Comparison of ENCODE assay signal across 7 mouse cellular contexts in genomic region chr7:100159105-100159841, GRCm38 (mm10). TPM values are rescaled to one million over a fixed set of nuclear protein-coding genes. Genes with fewer than 3 reads are reported as not detected.
DNase-seq lines count a peak whose midpoint lies in the region; ATAC-seq lines count a peak whose summit lies in the region.

Gene Lipt2, plus strand, starts transcription at chr7:100159277.

- under 1% methylated on average over 78 of the region's 78 CpGs for WGBS in intestine, embryonic 15.5 days
- under 1% methylated on average over 78 of the region's 78 CpGs for WGBS in midbrain, embryonic 10.5 days

- H3K9me3 ChIP-seq in intestine, embryonic 15.5 days: no peaks in the 10 kb centered on the region
- H3K9me3 ChIP-seq in midbrain, embryonic 10.5 days (replicated peaks): no peaks in the 10 kb centered on the region

- peak; percentile 97 for ATAC-seq in intestine, embryonic 15.5 days

- peak within 1 kb of the TSS; percentile 95 for H3K4me2 ChIP-seq in intestine, embryonic 15.5 days (replicated peaks)

- H3K27me3 ChIP-seq in intestine, embryonic 15.5 days (replicated peaks): no peaks in the 10 kb centered on the region
- peaks cover 15% of the 10 kb centered on the region for H3K27me3 ChIP-seq in midbrain, embryonic 10.5 days (ENCODE audit: low read depth, poor library complexity, severe bottlenecking)

- DNase-seq in adrenal gland, adult 18-20 months (ENCODE audit: low spot score in 2 of 2): peak; percentile 94 to 95
- DNase-seq in embryo, embryonic 11 days: peak; percentile 96
- peak; percentile 87 to 93 for DNase-seq in gastrocnemius, postnatal 36 days
- DNase-seq in left cerebral cortex, postnatal 25 days (ENCODE audit: low spot score in 2 of 2): peak; percentile 92 to 94
- peak; percentile 91 for DNase-seq in midbrain, embryonic 10.5 days (ENCODE audit: low spot score)
- DNase-seq in right cerebral cortex, postnatal 4 days: peak; percentile 80

- H3K4me3 ChIP-seq in intestine, embryonic 15.5 days (replicated peaks): peak within 1 kb of the TSS; percentile 94
- peak within 1 kb of the TSS; percentile 79 for H3K4me3 ChIP-seq in midbrain, embryonic 10.5 days

- peak within 1 kb of the TSS; percentile 99 for H3K27ac ChIP-seq in intestine, embryonic 15.5 days
- H3K27ac ChIP-seq in midbrain, embryonic 10.5 days (replicated peaks): peak within 1 kb of the TSS; percentile 93

- intact Hi-C loops in gastrocnemius, postnatal 36 days (cut with DNase I): no loop called here
- intact Hi-C loops in left cerebral cortex, postnatal 25 days (cut with DNase I): loop anchor here (1.0 kb wide), 1 partner anchor 38 kb away; the partner anchor contains the start of gene Pold3

- no peaks in the 10 kb centered on the region for H3K36me3 ChIP-seq in intestine, embryonic 15.5 days
- no peaks in the 10 kb centered on the region for H3K36me3 ChIP-seq in midbrain, embryonic 10.5 days

- H3K9ac ChIP-seq in intestine, embryonic 15.5 days: peak within 1 kb of the TSS; percentile 94

- peaks cover 6% of the 10 kb centered on the region for H3K4me1 ChIP-seq in intestine, embryonic 15.5 days (replicated peaks)
- H3K4me1 ChIP-seq in midbrain, embryonic 10.5 days: peaks cover 16% of the 10 kb centered on the region

RNA-seq across cellular contexts. Expression of gene Lipt2, which starts in this region (rescaled TPM):
- total RNA-seq in adrenal gland, adult 18-20 months (2021): 1 to 10 TPM; 3.4 to 4.1 TPM
- total RNA-seq in gastrocnemius, postnatal 36 days (2021): 1 to 10 TPM; 3.6 to 4.2 TPM
- polyA plus RNA-seq in intestine, embryonic 15.5 days (2015; fragmentation: Nextera tagmentation; extraction: Ambion mirVana): 21.9 and 23.0 TPM in 2 replicates
- 1 to 10 TPM; 4.9 to 5.4 TPM for total RNA-seq in left cerebral cortex, postnatal 25 days (2021)
- 20.7 and 23.4 TPM in 2 replicates for polyA plus RNA-seq in midbrain, embryonic 10.5 days (2016; fragmentation: Nextera tagmentation; extraction: Ambion mirVana)

Comparison
In these comparisons a context has a peak if more than half of its experiments do, and no peak if none do; other contexts are left out.
1. Peak in every context shown above with its lines: DNase-seq, ATAC-seq, H3K4me3 ChIP-seq and H3K27ac ChIP-seq.